Mouse (Mus musculus) forebrain, embryonic 16.5 days (tissue): ENCODE results near the gene Zfp488. TPM values are rescaled to one million over a fixed set of nuclear protein-coding genes. Genes with fewer than 3 reads are reported as not detected.

ENCODE experiments used
- ATAC-seq: fragments of 200-750 bp; cut with Nextera tagmentation; 2 replicates; pipeline ENCODE4 v1.8.0; 2017; ENCODE audit warnings: mild to moderate bottlenecking, moderate library complexity
- H3K27ac ChIP-seq: fragments of 300-500 bp; sonication (generic); 2 replicates; pipeline ENCODE4 v1.5.1; 2014; ENCODE audit warnings: low read length, control low read depth
- H3K27me3 ChIP-seq: fragments of 300-500 bp; sonication (generic); replicated peaks from 2 replicates; pipeline ENCODE4 v1.6.1; 2014; ENCODE audit warnings: low read length; ENCODE audit not compliant: control insufficient read depth, insufficient read depth
- H3K36me3 ChIP-seq: fragments of 300-500 bp; sonication (generic); 2 replicates; pipeline ENCODE4 v1.6.1; 2014; ENCODE audit not compliant: control insufficient read depth, insufficient read depth
- H3K4me1 ChIP-seq: fragments of 300-500 bp; sonication (generic); replicated peaks from 2 replicates; pipeline ENCODE4 v1.6.1; 2014; ENCODE audit warnings: low read length; ENCODE audit not compliant: control insufficient read depth, insufficient read depth
- H3K4me2 ChIP-seq: fragments of 300-500 bp; sonication (generic); 2 replicates; pipeline ENCODE4 v1.6.1; 2014; ENCODE audit warnings: mild to moderate bottlenecking, low read length, control low read depth
- H3K4me3 ChIP-seq: fragments of 300-500 bp; sonication (generic); replicated peaks from 2 replicates; pipeline ENCODE4 v1.5.1; 2014; ENCODE audit warnings: mild to moderate bottlenecking, low read length, control low read depth
- H3K9ac ChIP-seq: fragments of 300-500 bp; sonication (generic); replicated peaks from 2 replicates; pipeline ENCODE4 v1.6.1; 2014; ENCODE audit warnings: low read depth, low read length, control low read depth
- H3K9me3 ChIP-seq: fragments of 300-500 bp; sonication (generic); 2 replicates; pipeline ENCODE4 v1.6.1; 2016; ENCODE audit warnings: low read length; ENCODE audit not compliant: control insufficient read depth
- WGBS: fragments of 180-500 bp; shearing (Covaris S2); extraction: QIAGEN DNeasy Blood & Tissue Kit; methylation state at CpG from one replicate; pipeline ENCODE4 v1.1.7; 2014; 5-methylcytosine and 5-hydroxymethylcytosine counted together
- polyA plus RNA-seq: library from polyadenylated mRNA; unstranded; fragments of >200 nt; fragmentation: Nextera tagmentation; extraction: Ambion mirVana; gene quantifications from 2 replicates; pipeline ENCODE4 v1.2.1, GENCODE M21; 2015

Zfp488 gene
- polyA plus RNA-seq, 1 experiment from 2014 or later: 0.15 TPM

- no peaks in the 10 kb centered on the region for H3K36me3 ChIP-seq
- 0 out of 2 replicates have a peak, but pooled peaks have one; percentile 9 for ATAC-seq
- H3K27ac ChIP-seq: no peak overlapping the region
- H3K9me3 ChIP-seq: no peaks in the 10 kb centered on the region
- WGBS: 34% methylated on average over 5 of the region's 5 CpGs
- no peak overlapping the region for H3K4me3 ChIP-seq
- no peak overlapping the region for H3K4me2 ChIP-seq
- H3K4me1 ChIP-seq: no peaks in the 10 kb centered on the region
- H3K9ac ChIP-seq: no peak overlapping the region
- no peaks in the 10 kb centered on the region for H3K27me3 ChIP-seq
Measured at GRCm38 (mm10) chr14:33933778-33934317, 44.7 kb downstream of the Zfp488 start.

DNA sequence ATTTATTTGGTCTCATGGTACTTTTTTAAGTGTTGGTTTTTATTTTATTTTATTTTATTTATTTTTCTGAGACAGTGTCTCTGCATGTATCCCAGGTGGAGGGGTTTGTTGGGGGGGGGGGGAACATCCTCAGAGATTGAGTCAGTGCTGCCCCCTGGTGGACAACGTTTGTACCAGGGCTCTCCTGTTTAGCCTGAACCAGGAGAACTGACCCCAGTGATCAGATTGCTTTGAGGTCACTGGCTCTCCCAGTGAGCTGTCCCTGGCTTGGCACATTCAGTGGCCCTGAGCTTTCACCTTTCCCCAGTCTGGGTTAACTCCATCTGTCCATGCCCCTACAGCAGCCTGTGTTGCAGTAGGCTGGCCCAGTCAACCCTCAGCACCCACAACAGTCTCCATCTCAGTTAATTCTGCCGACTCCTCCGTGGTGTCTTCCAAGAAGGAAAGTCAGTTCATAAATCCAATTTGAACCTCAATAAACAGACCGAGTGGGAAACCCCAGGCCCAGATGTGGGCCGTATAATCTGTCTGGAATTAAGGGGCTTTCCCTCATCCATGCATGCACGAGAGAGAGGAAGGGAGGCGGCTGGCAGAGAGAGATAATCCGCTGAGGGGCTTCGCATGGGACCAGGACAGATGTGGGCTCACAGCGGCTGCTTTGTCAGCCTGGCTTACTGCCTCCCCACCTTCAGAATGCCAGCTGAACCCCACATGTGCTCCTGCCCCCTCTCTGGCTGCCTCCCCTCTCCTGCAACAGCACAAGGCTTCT is 45.4 kb downstream of the Zfp488 start:
- Histone ChIP-seq H3K9ac (no peak overlapping the region), H3K27me3 (no peaks in the 10 kb centered on the region), H3K36me3 (no peaks in the 10 kb centered on the region), H3K4me2 (no peak overlapping the region), H3K4me3 (no peak overlapping the region), H3K9me3 (no peaks in the 10 kb centered on the region), H3K27ac (no peak overlapping the region), H3K4me1 (no peaks in the 10 kb centered on the region)
- WGBS: 71% methylated on average over 10 of the region's 10 CpGs
- ATAC-seq: 0 out of 2 replicates have a peak, but pooled peaks have one; percentile 27

DNA sequence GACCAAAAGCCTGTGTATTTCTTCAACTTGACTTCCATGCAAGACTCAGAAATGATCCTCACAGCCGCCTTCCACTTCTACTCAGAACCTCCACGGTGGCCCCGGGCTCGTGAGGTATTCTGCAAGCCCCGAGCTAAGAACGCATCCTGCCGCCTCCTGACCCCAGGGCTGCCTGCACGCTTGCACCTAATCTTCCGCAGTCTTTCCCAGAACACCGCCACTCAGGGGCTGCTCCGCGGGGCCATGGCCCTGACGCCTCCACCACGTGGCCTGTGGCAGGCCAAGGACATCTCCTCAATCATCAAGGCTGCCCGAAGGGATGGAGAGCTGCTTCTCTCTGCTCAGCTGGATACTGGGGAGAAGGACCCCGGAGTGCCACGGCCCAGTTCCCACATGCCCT is 46.7 kb downstream of the Zfp488 start:
- 69% methylated on average over 17 of the region's 17 CpGs for WGBS
- ATAC-seq: no peak
- Histone ChIP-seq H3K27ac (no peak overlapping the region), H3K27me3 (no peaks in the 10 kb centered on the region), H3K9me3 (no peaks in the 10 kb centered on the region), H3K36me3 (no peaks in the 10 kb centered on the region), H3K4me1 (peaks cover 2% of the 10 kb centered on the region; the same call in 1 of the 2 replicates), H3K4me3 (no peak overlapping the region), H3K9ac (no peak overlapping the region), H3K4me2 (no peak overlapping the region)

DNA sequence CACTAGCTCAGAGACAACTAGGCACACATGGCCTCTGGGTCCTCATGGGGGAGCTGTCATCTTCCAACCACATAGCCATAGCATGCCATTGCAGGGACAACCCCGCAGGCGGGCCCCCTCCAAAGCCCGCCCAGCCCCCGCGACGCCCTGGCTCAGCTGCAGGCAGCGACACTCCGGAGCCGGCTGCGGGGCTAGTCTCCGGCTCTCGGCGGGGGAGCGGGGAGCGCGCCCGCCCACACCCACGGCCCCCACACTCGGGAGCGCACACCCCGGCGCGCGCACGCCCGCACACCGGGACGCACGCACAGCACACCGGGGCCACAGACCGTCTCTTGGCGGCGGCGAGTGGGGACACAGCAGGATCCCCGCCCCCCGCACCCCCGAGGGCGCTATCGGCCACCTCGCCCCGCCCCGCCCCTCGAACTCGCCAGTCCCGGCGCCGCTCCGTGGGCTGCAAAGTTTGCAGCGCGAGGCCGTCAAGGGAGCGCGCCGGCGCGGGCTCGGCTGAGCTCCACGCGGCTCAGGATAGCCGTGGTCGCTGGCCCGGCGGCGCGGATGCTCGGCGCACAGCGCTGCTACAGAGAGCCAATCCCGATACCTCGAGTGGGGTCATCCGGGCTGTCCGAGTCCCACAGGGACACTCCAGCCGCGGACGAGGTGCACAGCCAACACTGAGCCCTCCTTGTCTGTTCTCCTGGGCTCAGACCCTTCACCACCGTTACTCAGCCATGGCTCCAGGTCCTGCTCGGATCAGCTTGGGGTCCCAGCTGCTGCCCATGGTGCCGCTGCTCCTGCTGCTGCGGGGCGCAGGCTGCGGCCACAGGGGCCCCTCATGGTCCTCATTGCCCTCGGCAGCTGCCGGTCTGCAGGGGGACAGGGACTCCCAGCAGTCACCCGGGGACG is 55.1 kb downstream of the Zfp488 start, which contains the start of gene Gdf10:
Gene Gdf10 (plus strand): TSS at position 420 of the 903 bp plus-strand sequence.
- peak; percentile 74 for ATAC-seq
- Histone ChIP-seq H3K9ac (peak within 1 kb of the TSS; percentile 59), H3K4me1 (peaks cover 20% of the 10 kb centered on the region), H3K4me3 (peak within 1 kb of the TSS; percentile 59), H3K27ac (no peak within 1 kb of the TSS), H3K9me3 (no peaks in the 10 kb centered on the region), H3K4me2 (peak within 1 kb of the TSS; percentile 86), H3K27me3 (peaks cover 27% of the 10 kb centered on the region), H3K36me3 (no peaks in the 10 kb centered on the region)
- under 1% methylated on average over 81 of the region's 85 CpGs for WGBS

DNA sequence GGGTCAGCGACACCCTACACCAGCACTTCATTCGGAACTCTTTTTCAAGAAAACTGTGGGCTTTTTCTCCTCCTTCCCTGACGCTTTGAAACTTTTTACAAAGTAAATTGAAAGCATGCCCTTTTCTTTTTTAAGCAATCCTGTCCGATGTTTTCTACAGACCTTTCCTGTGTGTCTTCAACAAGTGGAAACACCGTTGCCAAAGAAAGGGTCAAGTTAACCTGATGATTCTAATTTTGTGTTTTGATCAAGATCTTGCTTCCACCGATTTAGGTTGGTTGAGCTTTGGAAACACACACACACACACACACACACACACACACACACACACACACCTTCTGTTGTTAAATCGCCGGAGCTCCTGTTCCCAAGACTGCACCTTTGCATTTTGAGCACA is 55.8 kb downstream of the Zfp488 start:
- no peak overlapping the region for H3K27ac ChIP-seq
- peak overlapping the region; percentile 86 for H3K4me2 ChIP-seq
- WGBS: 13% methylated on average over 8 of the region's 8 CpGs
- peaks cover 20% of the 10 kb centered on the region for H3K4me1 ChIP-seq
- H3K9me3 ChIP-seq: no peaks in the 10 kb centered on the region
- no peaks in the 10 kb centered on the region for H3K36me3 ChIP-seq
- H3K4me3 ChIP-seq: peak overlapping the region; percentile 59
- H3K27me3 ChIP-seq: peaks cover 27% of the 10 kb centered on the region
- H3K9ac ChIP-seq: peak overlapping the region; percentile 59; the same call in 1 of the 2 replicates
- no peak for ATAC-seq

DNA sequence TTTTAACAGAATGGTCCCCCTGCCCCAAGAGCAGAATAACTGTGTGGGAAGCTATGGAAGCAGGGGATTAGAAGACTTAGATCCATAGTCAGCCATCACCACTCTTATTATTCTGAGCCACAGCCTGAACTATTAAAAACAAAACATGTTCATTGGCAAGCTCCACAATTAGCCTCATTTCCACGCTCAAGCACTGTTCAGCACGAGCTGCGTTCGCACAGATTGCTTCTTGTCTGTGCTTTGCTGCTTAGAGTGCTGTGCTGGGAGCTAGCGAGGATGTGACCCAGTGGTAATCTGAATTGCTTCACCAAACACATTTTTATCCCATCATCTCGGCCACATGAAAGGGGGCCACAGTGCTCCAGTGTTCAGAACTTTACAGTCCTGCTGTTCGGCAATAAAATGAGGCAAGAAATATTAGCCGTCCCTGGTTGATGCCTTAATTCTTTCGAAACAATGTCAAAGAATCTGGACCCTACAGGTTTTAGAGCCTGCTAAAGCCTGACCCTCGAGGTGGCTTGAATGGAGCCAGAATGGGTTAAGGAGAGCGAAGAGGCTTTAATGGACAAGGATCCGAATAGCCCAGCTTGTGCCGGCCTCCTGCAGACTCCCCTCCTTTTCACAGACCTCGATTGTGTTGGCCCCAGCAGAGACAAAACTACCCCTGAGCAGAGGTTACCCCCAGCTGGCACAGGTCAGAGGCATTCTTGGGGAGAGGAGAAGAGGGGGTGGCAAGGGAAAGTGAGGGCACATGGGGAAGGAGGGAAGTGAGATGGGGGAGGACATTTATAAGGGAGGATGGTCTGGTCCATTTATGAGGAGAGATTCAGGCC is 57.6 kb downstream of the Zfp488 start:
- peak; percentile 64 for ATAC-seq
- no peak overlapping the region for H3K27ac ChIP-seq
- H3K4me3 ChIP-seq: no peak overlapping the region
- H3K36me3 ChIP-seq: no peaks in the 10 kb centered on the region
- WGBS: 6% methylated on average over 14 of the region's 14 CpGs
- H3K4me1 ChIP-seq: peaks cover 17% of the 10 kb centered on the region
- H3K27me3 ChIP-seq: peaks cover 27% of the 10 kb centered on the region
- H3K4me2 ChIP-seq: peak overlapping the region; percentile 10; the same call in 1 of the 2 replicates
- H3K9ac ChIP-seq: no peak overlapping the region
- H3K9me3 ChIP-seq: no peaks in the 10 kb centered on the region

Other genes starting within 250 kb of the Zfp488 start
- 3.0 and 5.1 TPM in 2 replicates for gene Gdf10, start 55.2 kb downstream of the Zfp488 start, polyA plus RNA-seq
- gene Gdf2, start 37.7 kb downstream of the Zfp488 start, polyA plus RNA-seq: not detected in 2 replicates
- not detected in 2 replicates for gene Rbp3, start 24.8 kb downstream of the Zfp488 start, polyA plus RNA-seq
- gene Gm30083, start 36.4 kb upstream of the Zfp488 start, polyA plus RNA-seq: not detected in 2 replicates
- gene Gm5460, start 38.0 kb upstream of the Zfp488 start, polyA plus RNA-seq: not detected in 2 replicates
- not detected in 2 replicates for gene Antxrl, start 73.9 kb upstream of the Zfp488 start, polyA plus RNA-seq
- 0.37 TPM in 1 of 2 replicates, not detected in the other for gene Anxa8, start 107.2 kb upstream of the Zfp488 start, polyA plus RNA-seq
- not detected in 2 replicates for gene A630023A22Rik, start 124.0 kb upstream of the Zfp488 start, polyA plus RNA-seq
- gene Npy4r, start 173.7 kb upstream of the Zfp488 start, polyA plus RNA-seq: 0.11 TPM in 2 replicates
- gene Gprin2, start 222.9 kb upstream of the Zfp488 start, polyA plus RNA-seq: 4.2 and 6.1 TPM in 2 replicates
- 0.61 TPM in 2 replicates for gene Syt15, start 240.8 kb upstream of the Zfp488 start, polyA plus RNA-seq